Mouse (Mus musculus) MEL (cell line): ENCODE measurements around the gene Aff1. TPM values are rescaled to one million over a fixed set of nuclear protein-coding genes. Genes with fewer than 3 reads are reported as not detected.

Source experiments
- DNase-seq: peaks from one replicate; pipeline ENCODE4 v3.0.0; 2011; ENCODE audit warnings: low read depth, low spot score
- H3K27ac ChIP-seq: 2 replicates; pipeline ENCODE4 v1.5.1; 2012; ENCODE audit warnings: low read depth, mild to moderate bottlenecking, control low read depth, low read length, moderate library complexity; ENCODE audit not compliant: control insufficient read depth
- H3K27me3 ChIP-seq, 2 experiments: fragments of 150-350 bp in 1 of 2; sonication (generic) in 1 of 2; 2 replicates each; pipeline ENCODE4 v1.6.1; 2012; ENCODE audit warnings: low read length in 2 of 2, mild to moderate bottlenecking in 2 of 2, improper control_type of control experiment in 1 of 2, moderate library complexity in 1 of 2; ENCODE audit not compliant: insufficient read depth in 2 of 2, control insufficient read depth in 1 of 2
- H3K36me3 ChIP-seq, 2 experiments: 2 replicates each; pipeline ENCODE4 v1.6.1; 2012 to 2014; ENCODE audit warnings: low read length in 2 of 2, improper control_type of control experiment in 1 of 2, inconsistent platforms in 1 of 2, mild to moderate bottlenecking in 1 of 2; ENCODE audit not compliant: insufficient read depth in 2 of 2, control insufficient read depth in 1 of 2
- H3K4me1 ChIP-seq, 2 experiments: fragments of 150-350 bp in 1 of 2; sonication (generic) in 1 of 2; 2 replicates each; pipeline ENCODE4 v1.6.1; 2012; ENCODE audit warnings: low read length in 2 of 2, improper control_type of control experiment in 1 of 2, mild to moderate bottlenecking in 1 of 2; ENCODE audit not compliant: insufficient read depth in 2 of 2, control insufficient read depth in 1 of 2
- H3K4me3 ChIP-seq, 2 experiments: fragments of 150-350 bp in 1 of 2; sonication (generic) in 1 of 2; 2 replicates each; pipeline ENCODE4 v1.5.1; 2012; ENCODE audit warnings: low read depth in 2 of 2, low read length in 2 of 2, mild to moderate bottlenecking in 2 of 2, moderate library complexity in 2 of 2, control low read depth in 1 of 2, improper control_type of control experiment in 1 of 2; ENCODE audit not compliant: control insufficient read depth in 1 of 2, insufficient read depth in 1 of 2
- H3K79me2 ChIP-seq: 2 replicates; pipeline ENCODE4 v1.6.1; 2012; ENCODE audit warnings: mild to moderate bottlenecking, low read length, moderate library complexity; ENCODE audit not compliant: control insufficient read depth, poor library complexity, insufficient read depth
- H3K9ac ChIP-seq: 2 replicates; pipeline ENCODE4 v1.6.1; 2012; ENCODE audit warnings: low read depth, mild to moderate bottlenecking, control low read depth, low read length, moderate library complexity; ENCODE audit not compliant: control insufficient read depth, poor library complexity, severe bottlenecking
- H3K9me3 ChIP-seq: fragments of 150-350 bp; sonication (generic); replicated peaks from 2 replicates; pipeline ENCODE4 v1.6.1; 2012; ENCODE audit warnings: mild to moderate bottlenecking, low read length, improper control_type of control experiment, moderate library complexity; ENCODE audit not compliant: insufficient read depth
- BHLHE40 ChIP-seq: IDR thresholded peaks from 2 replicates; pipeline ENCODE4 v1.6.1; 2012; ENCODE audit warnings: low read depth, mild to moderate bottlenecking, inconsistent platforms, low read length, improper control_type of control experiment, borderline replicate concordance
- CHD1 ChIP-seq: IDR thresholded peaks from 2 replicates; pipeline ENCODE4 v1.6.1; 2012; ENCODE audit warnings: low read depth, mild to moderate bottlenecking, inconsistent platforms, low read length, improper control_type of control experiment
- CHD2 ChIP-seq: IDR thresholded peaks from 2 replicates; pipeline ENCODE4 v1.6.1; 2011; ENCODE audit warnings: low read length, improper control_type of control experiment
- CTCF ChIP-seq, 3 experiments: IDR thresholded peaks in 2 of 3; conservative IDR thresholded peaks in 1 of 3; 2 replicates each; pipeline ENCODE4 v1.5.1; 2011 to 2012; ENCODE audit warnings: low read length in 3 of 3, low read depth in 2 of 3, mild to moderate bottlenecking in 2 of 3, improper control_type of control experiment in 1 of 3, inconsistent platforms in 1 of 3, mixed read lengths in 1 of 3, moderate library complexity in 1 of 3; ENCODE audit not compliant: control insufficient read depth in 1 of 3, insufficient read depth in 1 of 3, poor library complexity in 1 of 3, severe bottlenecking in 1 of 3
- E2F4 ChIP-seq: IDR thresholded peaks from 2 replicates; pipeline ENCODE4 v1.6.1; 2011; ENCODE audit warnings: low read depth, low read length, improper control_type of control experiment, borderline replicate concordance
- ELF1 ChIP-seq: IDR thresholded peaks from 2 replicates; pipeline ENCODE4 v1.6.1; 2014; ENCODE audit warnings: low read depth, mild to moderate bottlenecking, inconsistent platforms, low read length, improper control_type of control experiment, moderate library complexity
- JUND ChIP-seq: IDR thresholded peaks from 2 replicates; pipeline ENCODE4 v1.6.1; 2011; ENCODE audit warnings: low read depth, mild to moderate bottlenecking, improper control_type of control experiment, low read length
- KAT2A ChIP-seq: conservative IDR thresholded peaks from 2 replicates; pipeline ENCODE4 v1.6.1; 2012; ENCODE audit warnings: low read depth, low read length, improper control_type of control experiment, inconsistent platforms
- MAZ ChIP-seq: IDR thresholded peaks from 2 replicates; pipeline ENCODE4 v1.6.1; 2012; ENCODE audit warnings: low read depth, mild to moderate bottlenecking, inconsistent platforms, low read length, improper control_type of control experiment
- MXI1 ChIP-seq: IDR thresholded peaks from 2 replicates; pipeline ENCODE4 v1.6.1; 2011; ENCODE audit warnings: mild to moderate bottlenecking, low read depth, low read length, improper control_type of control experiment
- MYB ChIP-seq: IDR thresholded peaks from 2 replicates; pipeline ENCODE4 v1.6.1; 2011; ENCODE audit warnings: mild to moderate bottlenecking, low read depth, low read length, improper control_type of control experiment
- MYC ChIP-seq: IDR thresholded peaks from 2 replicates; pipeline ENCODE4 v1.6.1; 2011; ENCODE audit warnings: low read depth, mild to moderate bottlenecking, low read length, improper control_type of control experiment, moderate library complexity
- NELFE ChIP-seq: IDR thresholded peaks from 2 replicates; pipeline ENCODE4 v1.6.1; 2011; ENCODE audit warnings: low read depth, low read length, improper control_type of control experiment
- POLR2A ChIP-seq, 2 experiments: IDR thresholded peaks; 2 replicates each; pipeline ENCODE4 v1.6.1; 2011 to 2012; ENCODE audit warnings: low read length in 2 of 2, mild to moderate bottlenecking in 2 of 2, control low read depth in 1 of 2, improper control_type of control experiment in 1 of 2, low read depth in 1 of 2, moderate library complexity in 1 of 2; ENCODE audit not compliant: control insufficient read depth in 1 of 2, insufficient read depth in 1 of 2, poor library complexity in 1 of 2
- SIN3A ChIP-seq: IDR thresholded peaks from 2 replicates; pipeline ENCODE4 v1.6.1; 2012; ENCODE audit warnings: low read length, improper control_type of control experiment, inconsistent platforms
- SMC3 ChIP-seq: IDR thresholded peaks from 2 replicates; pipeline ENCODE4 v1.6.1; 2011; ENCODE audit warnings: low read depth, low read length, improper control_type of control experiment
- TBP ChIP-seq: IDR thresholded peaks from 2 replicates; pipeline ENCODE4 v1.8.0; 2011; ENCODE audit warnings: low read depth, low read length, improper control_type of control experiment
- UBTF ChIP-seq: IDR thresholded peaks from 2 replicates; pipeline ENCODE4 v1.6.1; 2012; ENCODE audit warnings: low read depth, mild to moderate bottlenecking, inconsistent platforms, low read length, improper control_type of control experiment, moderate library complexity, borderline replicate concordance; ENCODE audit not compliant: insufficient read depth
- USF1 ChIP-seq: IDR thresholded peaks from 2 replicates; pipeline ENCODE4 v1.6.1; 2014; ENCODE audit warnings: low read depth, mild to moderate bottlenecking, inconsistent platforms, low read length, improper control_type of control experiment, moderate library complexity
- USF2 ChIP-seq, 2 experiments: IDR thresholded peaks; 2 replicates each; pipeline ENCODE4 v1.6.1; 2011 to 2012; ENCODE audit warnings: improper control_type of control experiment in 2 of 2, low read length in 2 of 2, borderline replicate concordance in 1 of 2, inconsistent platforms in 1 of 2, low read depth in 1 of 2, mild to moderate bottlenecking in 1 of 2; ENCODE audit not compliant: insufficient read depth in 1 of 2
- ZC3H11A ChIP-seq: IDR thresholded peaks from 2 replicates; pipeline ENCODE4 v1.6.1; 2012; ENCODE audit warnings: low read depth, mild to moderate bottlenecking, inconsistent platforms, low read length, improper control_type of control experiment
- ZNF384 ChIP-seq: IDR thresholded peaks from 2 replicates; pipeline ENCODE4 v1.6.1; 2012; ENCODE audit warnings: low read depth, mild to moderate bottlenecking, inconsistent platforms, low read length, improper control_type of control experiment
- polyA plus RNA-seq, 2 experiments: library from polyadenylated mRNA; stranded (reverse) in 1 of 2; unstranded in 1 of 2; fragments of >175 nt in 1 of 2; fragments of >200 nt in 1 of 2; gene quantifications; 2 replicates each; pipeline versions ENCODE4 v1.2.1 to v1.2.4; 2012; ENCODE audit warnings: low replicate concordance in 2 of 2, low read depth in 1 of 2; ENCODE audit not compliant: insufficient read length in 2 of 2, insufficient read depth in 1 of 2, missing spikeins in 1 of 2
- total RNA-seq: library from RNA; depleted of rRNA; stranded (reverse); fragments of 300-350 nt; gene quantifications from 2 replicates; pipeline ENCODE4 v1.2.3, GENCODE M21; 2012

Aff1 gene
- total and polyA plus RNA-seq, 3 experiments: 5.4 to 13.4 TPM; not detected in 1

DNA sequence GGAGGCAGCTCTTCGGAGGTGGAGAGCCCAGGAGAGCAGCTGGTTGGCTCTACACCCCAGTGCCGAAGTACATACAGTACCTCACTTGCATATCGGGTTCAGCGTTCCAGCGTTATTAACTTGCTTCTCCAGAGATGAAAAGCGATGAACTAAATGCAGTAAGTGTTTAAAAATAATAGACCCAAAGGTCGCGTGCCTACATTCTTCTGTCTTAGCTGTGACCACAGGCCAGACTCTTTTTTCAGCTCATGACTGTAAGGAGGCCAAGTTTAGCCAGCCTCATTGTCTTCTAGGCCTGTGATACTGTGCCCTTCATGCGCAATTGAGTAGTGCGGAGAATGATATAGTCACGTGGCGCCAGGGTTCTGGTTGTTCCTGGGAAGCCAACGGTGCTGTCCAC lies 83.3 kb downstream of the Aff1 start:
- no peak overlapping the region for H3K4me3 ChIP-seq
- H3K27me3 ChIP-seq: no peaks in the 10 kb centered on the region
- H3K36me3 ChIP-seq: peaks cover 0 to 44% of the 10 kb centered on the region in 2 experiments; a peak in 2 of 4 replicates
- peaks cover 63% of the 10 kb centered on the region for H3K79me2 ChIP-seq
- peaks cover 26 to 32% of the 10 kb centered on the region in 2 experiments for H3K4me1 ChIP-seq
- no peak overlapping the region for H3K27ac ChIP-seq
- DNase-seq: no peak
- TF ChIP-seq TBP (no peak), NELFE (no peak), BHLHE40 (no peak), USF1 (no peak), ZNF384 (no peak), CHD2 (no peak), SMC3 (no peak), POLR2A (IDR thresholded peaks at IDR 0.05; ENCODE audit: control insufficient read depth in 1 of 2, insufficient read depth in 1 of 2, low read depth in 1 of 2, low read length in 2 of 2, poor library complexity in 1 of 2) (no peak), JUND (no peak), KAT2A (no peak), MAZ (no peak), CHD1 (no peak), SIN3A (no peak), MYB (no peak), USF2 (IDR thresholded peaks at IDR 0.05; ENCODE audit: borderline replicate concordance in 1 of 2, insufficient read depth in 1 of 2, low read depth in 1 of 2, low read length in 2 of 2) (no peak), MXI1 (no peak), MYC (no peak), ZC3H11A (no peak), CTCF (IDR thresholded peaks at IDR 0.05 in 2 of 3, conservative IDR thresholded peaks at IDR 0.05 in 1 of 3; ENCODE audit: control insufficient read depth in 1 of 3, insufficient read depth in 1 of 3, low read depth in 2 of 3, low read length in 3 of 3, poor library complexity in 1 of 3, severe bottlenecking in 1 of 3) (no peak), E2F4 (no peak)
- H3K9me3 ChIP-seq: no peaks in the 10 kb centered on the region
- no peak overlapping the region for H3K9ac ChIP-seq

GRCm38 (mm10) chr5:103776842-103777241 lies 84.7 kb downstream of the Aff1 start:
- H3K9ac ChIP-seq: no peak overlapping the region
- no peak for DNase-seq
- no peak overlapping the region for H3K4me3 ChIP-seq
- no peaks in the 10 kb centered on the region for H3K27me3 ChIP-seq
- peaks cover 0 to 38% of the 10 kb centered on the region in 2 experiments; a peak in 3 of 4 replicates for H3K36me3 ChIP-seq
- H3K9me3 ChIP-seq: no peaks in the 10 kb centered on the region
- H3K79me2 ChIP-seq: peaks cover 64% of the 10 kb centered on the region
- TF ChIP-seq ELF1: no peak
- TF ChIP-seq UBTF: no peak
- TF ChIP-seq, all 39 proteins: peak for 0
- Histone ChIP-seq H3K27ac (no peak overlapping the region), H3K4me1 (peaks cover 19 to 21% of the 10 kb centered on the region in 2 experiments)
